Mouse (Mus musculus): ENCODE results near the gene Pip5k1c. TPM values are rescaled to one million over a fixed set of nuclear protein-coding genes. Genes with fewer than 3 reads are reported as not detected.

The Pip5k1c gene
- polyA plus RNA-seq, 1 experiment from 2014 or later, result 70.1 TPM

DNA sequence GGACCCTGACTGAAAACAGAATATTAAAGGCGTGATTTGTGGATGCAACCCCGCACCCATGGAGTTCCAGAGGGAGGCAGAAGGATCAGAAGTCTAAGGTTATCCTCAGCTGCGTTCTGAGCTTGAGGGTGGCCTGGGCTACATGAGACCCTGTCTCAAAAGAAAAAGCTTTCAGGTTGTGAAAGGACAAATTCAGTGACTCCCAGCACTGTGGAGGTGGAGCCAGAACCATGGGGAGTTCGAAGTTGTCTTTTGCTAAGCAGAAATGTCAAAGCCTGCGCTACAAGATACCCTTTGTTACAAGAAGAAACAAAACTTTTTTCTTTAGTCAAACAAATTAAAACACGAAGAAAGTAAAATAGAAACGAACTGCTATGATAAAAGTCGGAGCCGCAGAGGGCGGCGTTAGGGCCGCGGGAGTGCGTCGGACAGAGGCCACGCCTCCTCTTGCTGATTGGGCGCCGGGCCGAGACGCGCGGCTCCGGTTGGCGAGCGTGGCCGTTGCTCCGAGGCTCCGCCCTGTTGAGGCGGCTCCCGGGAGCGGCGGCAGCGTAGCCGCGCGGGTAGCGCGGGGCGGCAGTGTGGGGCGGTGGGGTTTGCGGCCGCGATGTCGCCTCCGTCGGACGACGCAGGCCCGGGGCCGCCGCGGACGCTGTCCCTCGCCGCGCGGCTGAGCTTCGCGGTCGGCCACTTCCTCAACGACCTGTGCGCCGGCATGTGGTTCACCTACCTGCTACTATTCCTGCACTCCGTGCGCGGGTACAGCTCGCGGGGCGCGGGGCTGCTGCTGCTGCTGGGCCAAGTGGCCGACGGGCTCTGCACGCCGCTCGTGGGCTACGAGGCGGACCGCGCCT lies 64.5 kb downstream of the Pip5k1c start, which contains the start of gene Mfsd12:
Gene Mfsd12 (plus strand): TSS at position 501 of the 854 bp plus-strand sequence.
- Histone ChIP-seq H3K4me2 (replicated peaks) (peak within 1 kb of the TSS; percentile 98), H3K9me3 (no peaks in the 10 kb centered on the region), H3K4me1 (peaks cover 23% of the 10 kb centered on the region), H3K27ac (no peak within 1 kb of the TSS), H3K9ac (peak within 1 kb of the TSS; percentile 75), H3K4me3 (peak within 1 kb of the TSS; percentile 74), H3K36me3 (peaks cover 6% of the 10 kb centered on the region; the same call in 1 of the 2 replicates), H3K27me3 (no peaks in the 10 kb centered on the region)
- WGBS, result 3% methylated on average over 72 of the region's 79 CpGs
- peak; percentile 83 for ATAC-seq (ENCODE audit: insufficient number of reproducible peaks, insufficient read depth, low FRiP score, low TSS enrichment)

GRCm38 (mm10) chr10:81358209-81358608 lies 65.4 kb downstream of the Pip5k1c start:
- H3K4me3 ChIP-seq, result peak overlapping the region; percentile 74
- peak overlapping the region; percentile 75 for H3K9ac ChIP-seq
- no peak overlapping the region for H3K27ac ChIP-seq
- no peak; the same call in 1 of the 2 replicates for ATAC-seq (ENCODE audit: insufficient number of reproducible peaks, insufficient read depth, low FRiP score, low TSS enrichment)
- H3K9me3 ChIP-seq, result no peaks in the 10 kb centered on the region
- peaks cover 6% of the 10 kb centered on the region for H3K27me3 ChIP-seq
- H3K4me1 ChIP-seq, result peaks cover 25% of the 10 kb centered on the region
- H3K4me2 ChIP-seq (replicated peaks), result peak overlapping the region; percentile 98
- H3K36me3 ChIP-seq, result peaks cover 6% of the 10 kb centered on the region; the same call in 1 of the 2 replicates
- WGBS, result 24% methylated on average over 4 of the region's 4 CpGs

GRCm38 (mm10) chr10:81358841-81359240 lies 66.1 kb downstream of the Pip5k1c start:
- 63% methylated on average over 1 of the region's 1 CpGs for WGBS
- Histone ChIP-seq H3K36me3 (peaks cover 6% of the 10 kb centered on the region; the same call in 1 of the 2 replicates), H3K27me3 (peaks cover 12% of the 10 kb centered on the region), H3K4me2 (replicated peaks) (peak overlapping the region; percentile 98), H3K4me1 (peaks cover 32% of the 10 kb centered on the region), H3K9me3 (no peaks in the 10 kb centered on the region), H3K9ac (no peak overlapping the region), H3K27ac (no peak overlapping the region), H3K4me3 (no peak overlapping the region)
- ATAC-seq (ENCODE audit: insufficient number of reproducible peaks, insufficient read depth, low FRiP score, low TSS enrichment), result no peak

GRCm38 (mm10) chr10:81360721-81361120 lies 68.0 kb downstream of the Pip5k1c start:
- Histone ChIP-seq H3K36me3 (peaks cover 7% of the 10 kb centered on the region; the same call in 1 of the 2 replicates), H3K4me3 (no peak overlapping the region), H3K27me3 (peaks cover 30% of the 10 kb centered on the region), H3K4me2 (replicated peaks) (no peak overlapping the region), H3K9me3 (no peaks in the 10 kb centered on the region), H3K4me1 (peaks cover 45% of the 10 kb centered on the region), H3K9ac (no peak overlapping the region), H3K27ac (no peak overlapping the region)
- ATAC-seq (ENCODE audit: insufficient number of reproducible peaks, insufficient read depth, low FRiP score, low TSS enrichment), result no peak
- 65% methylated on average over 8 of the region's 8 CpGs for WGBS

DNA sequence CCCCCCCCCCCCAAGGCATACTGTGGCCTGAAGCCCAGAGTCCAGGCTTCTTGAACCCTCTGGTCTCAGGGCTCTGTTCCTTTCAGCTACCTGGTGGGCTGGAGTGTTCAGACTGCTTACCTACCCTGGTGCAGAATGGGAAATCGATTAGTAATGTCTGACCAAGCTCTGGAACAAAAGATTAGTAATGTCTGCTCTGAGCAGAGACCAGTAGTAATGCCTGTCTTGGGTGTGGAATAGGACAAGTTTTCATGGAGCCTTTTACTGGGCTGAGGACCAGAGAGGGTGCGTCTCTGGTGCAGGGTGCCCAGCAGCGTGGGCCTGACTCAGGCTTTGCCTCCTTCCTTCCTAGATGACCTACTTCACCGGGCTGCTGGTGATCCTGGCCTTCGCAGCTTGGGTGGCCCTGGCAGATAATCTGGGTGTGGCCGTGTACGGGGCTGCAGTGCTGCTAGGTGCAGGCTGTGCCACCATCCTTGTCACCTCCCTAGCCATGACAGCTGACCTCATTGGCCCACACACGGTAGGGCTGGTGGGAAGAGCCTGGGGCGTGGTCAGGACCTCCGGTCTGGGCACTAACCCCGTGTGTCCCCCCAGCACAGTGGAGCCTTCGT lies 69.7 kb downstream of the Pip5k1c start:
- H3K4me2 ChIP-seq (replicated peaks), result no peak overlapping the region
- H3K4me3 ChIP-seq, result no peak overlapping the region
- no peak overlapping the region for H3K9ac ChIP-seq
- H3K4me1 ChIP-seq, result peaks cover 45% of the 10 kb centered on the region
- no peaks in the 10 kb centered on the region for H3K9me3 ChIP-seq
- H3K27ac ChIP-seq, result no peak overlapping the region
- no peak for ATAC-seq (ENCODE audit: insufficient number of reproducible peaks, insufficient read depth, low FRiP score, low TSS enrichment)
- 74% methylated on average over 12 of the region's 12 CpGs for WGBS
- H3K27me3 ChIP-seq, result peaks cover 35% of the 10 kb centered on the region
- peaks cover 24% of the 10 kb centered on the region for H3K36me3 ChIP-seq

DNA sequence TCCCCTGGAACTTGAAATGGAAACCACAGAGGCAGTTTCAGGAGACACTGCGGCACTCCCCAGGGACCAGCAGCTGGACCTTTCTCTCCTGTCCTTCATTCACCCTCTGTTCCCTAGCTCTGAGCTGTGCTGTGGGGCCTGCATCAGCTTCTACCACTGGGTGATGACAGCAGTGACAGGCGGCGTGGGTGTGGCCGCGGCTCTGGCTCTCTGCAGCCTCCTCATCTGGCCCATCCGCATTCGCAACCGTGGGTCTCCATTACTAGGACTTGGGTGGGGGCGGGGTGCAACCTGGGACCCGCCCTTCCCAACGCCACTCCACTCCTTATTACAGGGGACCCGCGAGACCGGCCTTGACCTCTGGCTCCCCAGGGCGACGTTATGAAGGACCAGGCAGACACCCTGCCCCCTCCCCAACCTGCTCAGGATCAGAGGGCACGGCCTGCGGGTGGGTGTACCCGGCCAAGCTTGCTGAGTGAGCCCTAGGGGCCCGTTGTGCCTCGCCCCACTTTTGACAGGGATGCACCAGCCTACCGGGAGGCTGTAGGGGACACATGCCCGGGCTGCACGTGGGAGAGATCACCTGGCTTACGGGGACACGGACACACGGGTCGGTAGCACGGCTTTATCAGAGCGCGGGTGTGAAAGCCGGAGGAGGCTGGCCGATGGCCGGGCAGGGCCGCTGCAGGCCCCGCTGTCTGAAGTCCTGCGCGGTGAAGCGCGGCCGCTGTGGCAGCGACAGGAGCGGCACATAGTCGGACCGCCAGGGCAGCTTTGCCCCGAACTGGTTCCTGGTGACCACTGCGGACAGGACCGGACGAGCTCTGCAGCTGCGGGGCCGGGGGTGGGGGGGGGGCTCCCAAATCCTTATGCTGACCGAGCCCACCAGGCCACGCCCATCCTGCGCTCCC lies 70.9 kb downstream of the Pip5k1c start:
- Histone ChIP-seq H3K36me3 (peaks cover 37% of the 10 kb centered on the region), H3K27me3 (peaks cover 35% of the 10 kb centered on the region), H3K9ac (peak overlapping the region; percentile 49), H3K27ac (no peak overlapping the region), H3K9me3 (no peaks in the 10 kb centered on the region), H3K4me3 (peak overlapping the region; percentile 25), H3K4me2 (replicated peaks) (peak overlapping the region; percentile 49), H3K4me1 (peaks cover 36% of the 10 kb centered on the region)
- ATAC-seq (ENCODE audit: insufficient number of reproducible peaks, insufficient read depth, low FRiP score, low TSS enrichment), result no peak
- 10% methylated on average over 51 of the region's 54 CpGs for WGBS

DNA sequence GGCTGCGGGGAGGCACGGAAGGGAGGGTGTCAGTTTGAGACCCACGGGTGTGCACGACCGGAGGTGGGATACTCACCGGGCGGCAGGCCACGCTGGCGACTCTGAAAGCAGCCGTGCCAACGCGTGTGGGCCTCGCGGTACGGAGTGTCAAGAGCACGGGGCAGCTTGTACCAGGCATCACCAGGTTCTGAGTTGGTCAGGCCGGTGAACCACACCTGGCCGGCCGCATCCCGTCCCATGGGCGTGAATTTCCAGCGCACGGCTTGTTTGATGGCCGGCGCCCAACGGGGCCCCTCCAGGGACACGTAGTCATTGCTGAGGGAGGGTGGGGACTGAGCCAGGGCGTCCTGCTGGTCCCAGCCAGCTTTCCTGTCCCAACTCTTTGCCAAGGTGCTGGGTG lies 71.9 kb downstream of the Pip5k1c start:
- peak overlapping the region; percentile 49; the same call in 1 of the 2 replicates for H3K9ac ChIP-seq
- peak overlapping the region; percentile 49 for H3K4me2 ChIP-seq (replicated peaks)
- ATAC-seq (ENCODE audit: insufficient number of reproducible peaks, insufficient read depth, low FRiP score, low TSS enrichment), result no peak
- H3K36me3 ChIP-seq, result peaks cover 46% of the 10 kb centered on the region
- peaks cover 33% of the 10 kb centered on the region for H3K4me1 ChIP-seq
- peak overlapping the region; percentile 25 for H3K4me3 ChIP-seq
- H3K27ac ChIP-seq, result no peak overlapping the region
- H3K27me3 ChIP-seq, result peaks cover 35% of the 10 kb centered on the region
- no peaks in the 10 kb centered on the region for H3K9me3 ChIP-seq
- WGBS, result 12% methylated on average over 28 of the region's 28 CpGs

- Histone ChIP-seq H3K27ac (no peak overlapping the region), H3K4me1 (peaks cover 30% of the 10 kb centered on the region)
- ATAC-seq (ENCODE audit: insufficient number of reproducible peaks, insufficient read depth, low FRiP score, low TSS enrichment), result no peak
Observed at GRCm38 (mm10) chr10:81365073-81365472, 72.3 kb downstream of the Pip5k1c start.

DNA sequence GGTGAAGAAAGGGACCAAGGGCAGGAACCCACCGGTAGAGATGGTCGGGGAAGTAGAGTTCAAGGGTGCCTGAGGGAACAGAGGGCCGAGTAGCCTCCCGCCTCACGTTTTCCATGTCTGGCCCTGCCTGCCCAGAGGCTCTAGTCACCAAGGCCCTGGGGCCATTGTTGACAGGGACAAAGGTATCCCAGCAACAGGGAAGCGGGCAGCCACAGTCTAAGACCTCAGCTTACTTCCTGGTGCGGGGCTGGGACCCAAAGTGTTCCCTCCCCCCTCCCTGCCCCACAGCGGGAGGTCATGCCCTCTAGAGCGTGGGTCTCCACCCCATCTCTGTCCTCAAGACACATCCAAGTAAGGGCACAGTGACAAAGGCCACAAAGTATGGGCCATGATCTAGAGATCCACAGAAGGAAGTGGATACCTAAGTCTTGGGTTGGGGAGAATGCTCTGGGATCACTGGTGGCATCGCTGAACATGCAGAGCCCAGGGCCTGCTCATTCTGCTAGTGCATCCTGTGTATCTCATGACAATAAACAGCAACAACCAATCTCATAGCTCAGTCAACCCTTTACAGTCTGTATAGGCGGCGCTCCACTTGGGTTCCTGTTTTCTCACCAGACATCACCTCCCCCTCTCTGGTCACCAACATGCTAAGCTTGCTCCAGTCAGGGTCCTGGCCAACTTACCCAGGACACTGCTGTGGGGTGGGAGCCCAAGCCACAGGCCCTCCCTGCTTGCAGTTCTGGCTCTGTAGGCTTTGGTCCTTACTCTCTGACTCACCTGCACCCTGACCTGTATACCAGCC lies 73.1 kb downstream of the Pip5k1c start, which contains the start of gene 4930404N11Rik:
Gene 4930404N11Rik (minus strand): TSS at position 145 of the 805 bp plus-strand sequence.
- Histone ChIP-seq H3K4me1 (peaks cover 26% of the 10 kb centered on the region), H3K9ac (0 out of 2 replicates have a peak within 1 kb of the TSS, but pooled peaks have one; percentile 49), H3K4me3 (peak within 1 kb of the TSS; percentile 25), H3K27me3 (peaks cover 35% of the 10 kb centered on the region), H3K36me3 (peaks cover 57% of the 10 kb centered on the region), H3K4me2 (replicated peaks) (peak within 1 kb of the TSS; percentile 49), H3K27ac (no peak within 1 kb of the TSS), H3K9me3 (no peaks in the 10 kb centered on the region)
- 27% methylated on average over 10 of the region's 12 CpGs for WGBS
- ATAC-seq (ENCODE audit: insufficient number of reproducible peaks, insufficient read depth, low FRiP score, low TSS enrichment), result no peak

More at GRCm38 (mm10) chr10:81365073-81365472, 72.3 kb downstream of the Pip5k1c start:
- peak overlapping the region; percentile 49; the same call in 1 of the 2 replicates for H3K4me2 ChIP-seq (replicated peaks)
- H3K9me3 ChIP-seq, result no peaks in the 10 kb centered on the region
- 41% methylated on average over 4 of the region's 4 CpGs for WGBS
- H3K36me3 ChIP-seq, result peaks cover 50% of the 10 kb centered on the region
- H3K4me3 ChIP-seq, result peak overlapping the region; percentile 25
- H3K27me3 ChIP-seq, result peaks cover 35% of the 10 kb centered on the region
- H3K9ac ChIP-seq, result no peak overlapping the region

GRCm38 (mm10) chr10:81366477-81367206 lies 73.9 kb downstream of the Pip5k1c start:
- 79% methylated on average over 6 of the region's 6 CpGs for WGBS
- H3K4me3 ChIP-seq, result no peak overlapping the region
- no peak overlapping the region for H3K9ac ChIP-seq
- ATAC-seq (ENCODE audit: insufficient number of reproducible peaks, insufficient read depth, low FRiP score, low TSS enrichment), result no peak
- peaks cover 22% of the 10 kb centered on the region for H3K4me1 ChIP-seq
- no peaks in the 10 kb centered on the region for H3K9me3 ChIP-seq
- H3K27me3 ChIP-seq, result peaks cover 35% of the 10 kb centered on the region
- peaks cover 60% of the 10 kb centered on the region for H3K36me3 ChIP-seq
- H3K4me2 ChIP-seq (replicated peaks), result no peak overlapping the region
- no peak overlapping the region for H3K27ac ChIP-seq
